Mouse (Mus musculus): Measurements from ENCODE around the gene Pih1d1.

- TF ChIP-seq CTCF (IDR thresholded peaks at IDR 0.05; ENCODE audit: borderline replicate concordance, insufficient read depth, low read length) = no peak
- TF ChIP-seq POLR2A (IDR thresholded peaks at IDR 0.05; ENCODE audit: low read depth, low read length) = no peak
These were observed 5.5 kb upstream of the Pih1d1 start for GRCm38 (mm10) chr7:45148534-45149098.

Data from embryonic fibroblast, embryonic 13.5 days (primary cell).